Mouse (Mus musculus) lung, postnatal 0 days (tissue): Measurements from ENCODE around the gene Lrriq4. TPM values are rescaled to one million over a fixed set of nuclear protein-coding genes. Genes with fewer than 3 reads are reported as not detected.
"Not testable (repeated sequence)": the region's sequence is repeated elsewhere in the genome, so short reads cannot be mapped to it uniquely, and the experiment has no call there.

Experiments used
- ATAC-seq: fragments of 200-750 bp; cut with Nextera tagmentation; 2 replicates; pipeline ENCODE4 v1.8.0; 2017; ENCODE audit warnings: moderate library complexity
- DNase-seq: peaks from one replicate; pipeline ENCODE4 v3.0.0-alpha.2; 2016; ENCODE audit warnings: low spot score
- H3K27ac ChIP-seq: fragments of 300-500 bp; sonication (generic); 2 replicates; pipeline ENCODE4 v1.5.1; 2014; ENCODE audit warnings: antibody characterized with exemption, mild to moderate bottlenecking, low read length, mixed read lengths
- H3K27me3 ChIP-seq: fragments of 300-500 bp; sonication (generic); replicated peaks from 2 replicates; pipeline ENCODE4 v1.6.1; 2014; ENCODE audit warnings: low read length, mixed read lengths; ENCODE audit not compliant: insufficient read depth
- H3K36me3 ChIP-seq: fragments of 300-500 bp; sonication (generic); 2 replicates; pipeline ENCODE4 v1.6.1; 2014; ENCODE audit warnings: low read length, mixed read lengths; ENCODE audit not compliant: insufficient read depth
- H3K4me1 ChIP-seq: fragments of 300-500 bp; sonication (generic); 2 replicates; pipeline ENCODE4 v1.6.1; 2014; ENCODE audit warnings: antibody characterized with exemption, low read depth, low read length, mixed read lengths; ENCODE audit not compliant: insufficient read depth
- H3K4me2 ChIP-seq: fragments of 300-500 bp; sonication (generic); replicated peaks from 2 replicates; pipeline ENCODE4 v1.6.1; 2014; ENCODE audit warnings: low read depth, mild to moderate bottlenecking, low read length, moderate library complexity, mixed read lengths
- H3K4me3 ChIP-seq: fragments of 300-500 bp; sonication (generic); 2 replicates; pipeline ENCODE4 v1.5.1; 2014; ENCODE audit warnings: low read depth, low read length
- H3K9ac ChIP-seq: fragments of 300-500 bp; sonication (generic); replicated peaks from 2 replicates; pipeline ENCODE4 v1.6.1; 2014; ENCODE audit warnings: low read depth, mild to moderate bottlenecking
- H3K9me3 ChIP-seq: fragments of 300-500 bp; sonication (generic); 2 replicates; pipeline ENCODE4 v1.6.1; 2016; ENCODE audit warnings: low read length, mixed read lengths
- CTCF ChIP-seq: IDR thresholded peaks from 2 replicates; pipeline ENCODE4 v1.5.1; 2016; ENCODE audit warnings: antibody characterized with exemption, mild to moderate bottlenecking
- EP300 ChIP-seq: IDR thresholded peaks from 2 replicates; pipeline ENCODE4 v1.6.1; 2016; ENCODE audit warnings: antibody characterized with exemption, mild to moderate bottlenecking, control low read depth
- WGBS: fragments of 180-500 bp; shearing (Covaris S2); extraction: QIAGEN DNeasy Blood & Tissue Kit; methylation state at CpG from one replicate; pipeline ENCODE4 v1.1.7; 2014; 5-methylcytosine and 5-hydroxymethylcytosine counted together
- polyA plus RNA-seq: library from polyadenylated mRNA; unstranded; fragments of >200 nt; fragmentation: Nextera tagmentation; extraction: Ambion mirVana; gene quantifications from 2 replicates; pipeline ENCODE4 v1.2.1, GENCODE M21; 2015

Lrriq4 gene
- polyA plus RNA-seq, 1 experiment from 2014 or later, result not detected

DNA sequence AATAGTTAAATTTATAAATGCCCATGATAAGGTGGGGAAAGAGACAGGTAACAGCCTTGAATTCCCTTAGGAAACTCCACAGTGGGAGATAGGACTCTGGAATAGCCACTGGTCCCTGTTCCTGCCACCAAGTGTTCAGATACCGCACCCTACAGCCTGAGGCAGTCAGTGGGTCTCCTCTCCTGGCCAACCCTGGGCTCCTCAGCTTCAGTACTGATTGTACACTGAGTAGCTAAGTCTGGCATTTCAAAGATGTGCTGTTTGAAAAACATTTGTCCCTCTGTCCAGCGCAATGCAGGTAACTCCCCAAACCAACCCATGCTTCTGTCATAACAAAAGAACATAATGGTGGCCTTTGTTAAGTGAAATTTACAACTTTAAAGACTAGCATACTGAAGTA, 51.4 kb downstream of the Lrriq4 start:
- Histone ChIP-seq H3K27me3 (no peaks in the 10 kb centered on the region), H3K9ac (no peak overlapping the region), H3K4me2 (no peak overlapping the region), H3K4me3 (no peak overlapping the region), H3K27ac (no peak overlapping the region), H3K36me3 (no peaks in the 10 kb centered on the region), H3K9me3 (no peaks in the 10 kb centered on the region), H3K4me1 (no peaks in the 10 kb centered on the region)
- 94% methylated on average over 2 of the region's 2 CpGs for WGBS
- ATAC-seq, result no peak
- no peak for TF ChIP-seq CTCF
- TF ChIP-seq EP300, result no peak
- DNase-seq, result no peak

DNA sequence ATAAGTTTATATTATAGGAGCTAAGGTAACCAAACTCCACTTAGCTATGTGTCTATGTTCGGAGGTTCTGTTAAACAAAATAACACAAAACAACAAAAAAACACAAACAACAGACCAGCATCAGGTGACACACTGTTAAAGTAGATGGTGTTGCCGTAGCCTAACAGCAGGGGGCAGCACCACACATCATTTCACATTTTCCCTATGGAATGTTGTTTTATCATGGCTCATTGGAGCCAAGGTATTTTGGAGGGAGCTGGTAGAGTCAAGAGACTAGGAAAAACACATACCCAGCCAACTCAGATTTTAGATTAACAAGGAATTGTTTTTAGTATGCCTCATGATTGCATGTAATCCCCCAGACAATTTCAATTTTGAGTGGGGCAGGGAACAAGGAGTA, 52.0 kb downstream of the Lrriq4 start:
- ATAC-seq (peak; percentile 26; the same call in 1 of the 2 replicates), DNase-seq (peak; percentile 68)
- Histone ChIP-seq H3K27ac (no peak overlapping the region), H3K4me3 (no peak overlapping the region), H3K9ac (no peak overlapping the region), H3K9me3 (no peaks in the 10 kb centered on the region), H3K36me3 (no peaks in the 10 kb centered on the region), H3K4me2 (no peak overlapping the region), H3K27me3 (no peaks in the 10 kb centered on the region), H3K4me1 (no peaks in the 10 kb centered on the region)
- TF ChIP-seq CTCF, result peak; percentile 89
- TF ChIP-seq EP300, result no peak
- WGBS, result 2% methylated on average over 2 of the region's 2 CpGs

DNA sequence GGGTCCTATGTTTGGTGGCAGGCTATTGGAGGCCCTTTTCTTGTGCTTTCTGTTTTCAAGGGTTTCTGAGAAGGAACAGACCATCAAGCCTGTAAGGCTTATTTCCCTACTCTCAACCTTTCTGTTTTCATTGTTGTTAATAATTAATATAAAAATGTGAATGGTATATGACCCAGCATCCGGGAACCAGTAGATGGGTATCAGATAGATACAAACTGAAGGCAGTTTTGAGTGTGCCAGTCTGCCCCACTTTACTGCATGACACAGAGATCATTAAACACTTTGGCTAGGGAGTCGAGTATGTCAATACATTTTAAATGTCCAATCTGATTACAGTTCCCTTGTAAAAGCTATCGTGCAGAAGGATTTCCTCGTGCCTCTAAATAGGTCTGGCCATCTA, 53.6 kb downstream of the Lrriq4 start:
- Histone ChIP-seq H3K9me3 (no peaks in the 10 kb centered on the region), H3K4me3 (no peak overlapping the region), H3K4me2 (no peak overlapping the region), H3K36me3 (no peaks in the 10 kb centered on the region), H3K27me3 (no peaks in the 10 kb centered on the region), H3K27ac (no peak overlapping the region), H3K9ac (no peak overlapping the region), H3K4me1 (no peaks in the 10 kb centered on the region)
- 43% methylated on average over 4 of the region's 4 CpGs for WGBS
- DNase-seq (no peak), ATAC-seq (no peak)
- TF ChIP-seq CTCF, result no peak
- no peak for TF ChIP-seq EP300

DNA sequence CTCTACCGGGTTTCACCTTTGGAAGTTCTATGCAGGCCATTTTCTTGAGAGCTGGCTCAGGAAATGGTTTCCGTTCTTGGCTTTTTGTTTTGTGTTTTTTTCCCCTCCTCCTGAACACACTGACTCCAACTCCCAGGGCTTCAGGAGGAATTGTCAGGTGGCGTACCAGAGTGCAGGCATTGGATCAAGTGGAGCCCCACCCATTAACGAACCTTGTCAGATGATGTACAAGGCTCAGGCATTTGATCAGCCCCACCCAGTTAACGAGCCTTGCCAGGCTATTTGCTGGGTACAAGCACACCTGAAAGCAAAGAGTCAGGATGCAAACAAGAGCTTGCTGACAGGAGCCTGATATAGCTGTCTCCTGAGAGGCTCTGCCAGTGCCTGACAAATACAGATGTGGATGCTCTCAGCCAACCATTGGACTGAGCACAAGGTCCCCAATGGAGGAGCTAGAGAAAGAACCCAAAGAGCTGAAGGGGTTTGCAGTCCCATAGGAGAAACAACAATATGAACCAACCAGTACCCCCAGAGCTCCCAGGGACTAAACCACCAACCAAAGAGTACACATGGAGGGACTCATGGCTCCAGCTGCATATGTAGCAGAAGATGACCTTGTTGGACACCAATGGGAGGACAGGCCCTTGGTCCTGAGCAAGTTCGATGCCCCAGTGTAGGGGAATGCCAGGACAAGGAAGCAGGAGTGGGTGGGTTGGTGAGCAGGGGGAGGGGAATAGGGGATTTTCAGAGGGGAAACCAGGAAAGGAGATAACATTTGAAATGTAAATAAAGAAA, 55.6 kb downstream of the Lrriq4 start, which contains the start of gene Lrrc31:
Lrrc31 (minus strand) TSS at position 133 of the 795 bp plus-strand sequence.
- peak; percentile 32; the same call in 1 of the 2 replicates for ATAC-seq
- not testable (repeated sequence) for H3K4me1 ChIP-seq, H3K27me3 ChIP-seq, H3K27ac ChIP-seq, H3K9me3 ChIP-seq, H3K36me3 ChIP-seq, H3K4me3 ChIP-seq, H3K4me2 ChIP-seq, H3K9ac ChIP-seq, DNase-seq
- 64% methylated on average over 6 of the region's 6 CpGs for WGBS

DNA sequence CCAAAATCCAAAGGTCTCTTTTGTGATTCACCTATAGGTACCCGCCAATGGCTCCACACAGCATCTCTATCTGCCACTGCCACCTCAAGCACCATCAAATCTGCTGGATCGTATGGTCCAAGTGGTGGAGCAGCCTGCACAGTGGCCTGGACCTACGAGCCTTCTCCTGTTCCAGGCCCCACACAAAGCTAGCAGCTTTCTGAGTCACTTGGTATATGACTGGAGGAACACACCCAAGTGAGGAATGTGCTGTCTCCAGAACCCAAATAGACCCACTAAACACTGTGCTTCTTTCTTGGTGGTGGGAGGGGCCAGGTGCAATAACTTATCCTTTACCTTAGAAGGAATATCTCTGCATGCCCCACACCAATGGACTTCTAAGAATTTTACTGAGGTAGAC, 61.7 kb downstream of the Lrriq4 start:
- no peak overlapping the region for H3K4me2 ChIP-seq
- no peaks in the 10 kb centered on the region for H3K36me3 ChIP-seq
- H3K4me3 ChIP-seq, result no peak overlapping the region
- ATAC-seq (no peak), DNase-seq (no peak)
- H3K27ac ChIP-seq, result no peak overlapping the region
- TF ChIP-seq EP300 (no peak), CTCF (no peak)
- H3K9me3 ChIP-seq, result no peaks in the 10 kb centered on the region
- WGBS, result 80% methylated on average over 3 of the region's 3 CpGs
- H3K27me3 ChIP-seq, result no peaks in the 10 kb centered on the region
- no peak overlapping the region for H3K9ac ChIP-seq
- H3K4me1 ChIP-seq, result no peaks in the 10 kb centered on the region

DNA sequence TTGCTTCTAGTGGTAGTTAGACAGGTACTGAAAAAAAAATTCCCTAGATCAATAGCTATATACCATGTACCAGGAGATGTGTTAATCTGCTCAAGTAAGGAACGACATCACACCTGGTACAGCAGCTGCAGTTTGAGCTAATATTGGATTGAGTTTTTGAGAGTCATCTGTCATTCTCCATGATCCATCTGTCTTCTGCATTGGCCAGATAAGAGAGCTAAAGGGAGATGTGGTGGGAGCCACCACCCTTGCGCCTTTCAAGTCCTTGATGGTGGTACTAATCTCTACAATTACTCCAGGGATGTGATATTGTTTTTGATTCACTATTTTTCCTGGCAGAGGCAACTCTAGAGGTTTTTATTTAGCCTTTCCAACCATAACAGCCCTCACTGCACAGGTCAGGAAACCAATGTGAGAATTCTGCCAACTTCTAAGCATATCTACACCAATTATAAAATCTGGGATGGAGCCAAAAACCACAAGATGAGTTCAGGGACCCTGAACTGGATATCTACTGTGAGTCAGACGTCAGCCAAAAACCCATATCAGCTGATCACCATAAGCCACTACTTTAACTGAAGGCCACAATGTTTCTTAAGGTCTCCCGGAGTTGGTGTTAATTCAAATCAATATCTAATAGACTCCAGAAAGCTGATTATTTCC, 62.4 kb downstream of the Lrriq4 start:
- H3K4me2 ChIP-seq, result no peak overlapping the region
- H3K27ac ChIP-seq, result no peak overlapping the region
- no peak for ATAC-seq
- no peak overlapping the region for H3K9ac ChIP-seq
- DNase-seq, result no peak
- H3K9me3 ChIP-seq, result no peaks in the 10 kb centered on the region
- TF ChIP-seq CTCF (no peak), EP300 (no peak)
- 67% methylated on average over 4 of the region's 4 CpGs for WGBS
- H3K4me3 ChIP-seq, result no peak overlapping the region
- no peaks in the 10 kb centered on the region for H3K36me3 ChIP-seq
- no peaks in the 10 kb centered on the region for H3K4me1 ChIP-seq
- H3K27me3 ChIP-seq, result no peaks in the 10 kb centered on the region
